Mouse (Mus musculus) hindbrain, embryonic 12.5 days (tissue): ENCODE measurements around the gene Rbm20. TPM values are rescaled to one million over a fixed set of nuclear protein-coding genes. Genes with fewer than 3 reads are reported as not detected.
A peak's percentile ranks its signal among the peaks of the same experiment; 100 is the strongest.

Experiments
- ATAC-seq: fragments of 200-750 bp; cut with Nextera tagmentation; 2 replicates; pipeline ENCODE4 v1.8.0; 2017; ENCODE audit warnings: moderate TSS enrichment; ENCODE audit not compliant: low FRiP score
- H3K27ac ChIP-seq: fragments of 300-500 bp; sonication (generic); 2 replicates; pipeline ENCODE4 v1.5.1; 2016; ENCODE audit warnings: mild to moderate bottlenecking
- H3K27me3 ChIP-seq: fragments of 300-500 bp; sonication (generic); 2 replicates; pipeline ENCODE4 v1.6.1; 2016; ENCODE audit warnings: mild to moderate bottlenecking
- H3K36me3 ChIP-seq: fragments of 300-500 bp; sonication (generic); 2 replicates; pipeline ENCODE4 v1.6.1; 2016; ENCODE audit warnings: mild to moderate bottlenecking
- H3K4me1 ChIP-seq: fragments of 300-500 bp; sonication (generic); 2 replicates; pipeline ENCODE4 v1.6.1; 2016
- H3K4me2 ChIP-seq: fragments of 300-500 bp; sonication (generic); replicated peaks from 2 replicates; pipeline ENCODE4 v1.6.1; 2016; ENCODE audit warnings: mild to moderate bottlenecking
- H3K4me3 ChIP-seq: fragments of 300-500 bp; sonication (generic); 2 replicates; pipeline ENCODE4 v1.5.1; 2016; ENCODE audit warnings: mild to moderate bottlenecking
- H3K9ac ChIP-seq: fragments of 300-500 bp; sonication (generic); 2 replicates; pipeline ENCODE4 v1.6.1; 2016; ENCODE audit warnings: mild to moderate bottlenecking, moderate library complexity
- H3K9me3 ChIP-seq: fragments of 300-500 bp; sonication (generic); replicated peaks from 2 replicates; pipeline ENCODE4 v1.6.1; 2016; ENCODE audit warnings: mild to moderate bottlenecking
- WGBS: fragments of 180-500 bp; shearing (Covaris S2); methylation state at CpG from one replicate; pipeline ENCODE4 v1.1.7; 2016; 5-methylcytosine and 5-hydroxymethylcytosine counted together
- polyA plus RNA-seq: library from polyadenylated mRNA; unstranded; fragments of >200 nt; fragmentation: Nextera tagmentation; extraction: Ambion mirVana; gene quantifications from 2 replicates; pipeline ENCODE4 v1.2.1, GENCODE M21; 2016

Rbm20 gene
- polyA plus RNA-seq, 1 experiment from 2014 or later, result 1.5 TPM

DNA sequence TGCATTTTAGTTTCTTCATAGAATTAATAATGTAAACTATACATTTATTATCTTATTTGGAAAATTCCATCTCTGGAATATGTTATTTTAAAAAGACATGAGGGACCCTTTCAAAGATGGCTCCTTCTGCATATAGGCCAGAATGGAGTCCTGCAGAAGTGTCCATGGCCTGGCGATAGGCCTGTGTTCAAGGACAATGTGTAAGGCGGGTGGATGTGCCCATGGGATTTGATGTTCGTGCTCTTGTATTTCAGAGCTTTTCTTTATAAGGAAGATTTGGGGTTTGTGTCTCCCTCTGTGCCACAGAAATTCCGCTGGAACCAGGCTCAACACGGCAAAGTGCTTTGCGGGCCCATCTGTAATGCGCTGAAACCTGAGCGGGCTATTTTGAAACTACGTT is 2.1 kb downstream of the Rbm20 start:
- no peak overlapping the region for H3K4me2 ChIP-seq
- peaks cover 44% of the 10 kb centered on the region for H3K27me3 ChIP-seq
- H3K9ac ChIP-seq, result no peak overlapping the region
- H3K4me3 ChIP-seq, result no peak overlapping the region
- peaks cover 18% of the 10 kb centered on the region for H3K4me1 ChIP-seq
- no peaks in the 10 kb centered on the region for H3K36me3 ChIP-seq
- no peak for ATAC-seq
- H3K27ac ChIP-seq, result no peak overlapping the region
- no peaks in the 10 kb centered on the region for H3K9me3 ChIP-seq
- WGBS, result 94% methylated on average over 9 of the region's 9 CpGs

DNA sequence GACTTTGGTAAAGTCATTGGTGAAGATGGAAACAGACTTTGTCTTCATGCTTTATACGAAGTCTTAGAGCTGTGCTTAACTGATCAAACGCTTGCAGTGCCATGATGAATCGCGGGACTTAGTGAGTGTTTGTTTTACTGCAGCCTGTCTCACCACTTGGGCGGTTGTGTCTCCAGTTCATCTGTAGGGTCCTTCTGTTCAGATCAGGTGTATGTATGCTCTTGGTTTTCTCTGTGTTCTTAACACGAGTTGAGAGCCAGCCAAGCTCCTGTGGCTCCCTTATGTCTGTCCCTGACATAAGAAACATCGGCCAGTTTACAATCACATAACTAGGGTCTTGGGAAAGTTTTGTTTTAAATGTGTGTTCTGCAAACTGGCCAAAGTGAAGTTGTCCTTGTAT is 2.9 kb downstream of the Rbm20 start:
- peaks cover 36% of the 10 kb centered on the region for H3K27me3 ChIP-seq
- H3K27ac ChIP-seq, result no peak overlapping the region
- H3K4me2 ChIP-seq, result no peak overlapping the region
- H3K4me3 ChIP-seq, result no peak overlapping the region
- 88% methylated on average over 7 of the region's 7 CpGs for WGBS
- H3K9ac ChIP-seq, result no peak overlapping the region
- H3K9me3 ChIP-seq, result no peaks in the 10 kb centered on the region
- peaks cover 18% of the 10 kb centered on the region for H3K4me1 ChIP-seq
- ATAC-seq, result no peak
- H3K36me3 ChIP-seq, result no peaks in the 10 kb centered on the region

DNA sequence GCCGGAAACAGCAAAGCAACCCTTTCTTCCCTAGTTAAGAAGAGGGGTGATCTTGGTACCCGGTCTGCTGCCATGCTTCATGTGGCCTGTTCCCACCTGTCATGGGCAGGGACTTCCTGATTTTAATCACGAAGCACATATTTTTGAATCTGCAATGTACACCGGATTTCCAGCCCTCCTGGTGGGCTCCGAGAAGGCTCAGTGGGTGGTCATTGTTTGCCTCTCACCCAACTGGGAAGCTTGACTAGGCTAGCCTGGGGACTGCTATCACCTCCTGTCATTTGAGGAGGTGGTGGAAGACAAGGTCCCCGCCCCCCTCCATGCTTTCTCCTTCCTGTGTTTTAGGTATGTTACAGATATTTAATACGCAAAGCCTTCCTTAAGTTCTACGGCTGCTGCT is 5.3 kb downstream of the Rbm20 start:
- no peak overlapping the region for H3K9ac ChIP-seq
- no peak overlapping the region for H3K4me3 ChIP-seq
- 44% methylated on average over 8 of the region's 8 CpGs for WGBS
- H3K27me3 ChIP-seq, result peaks cover 12% of the 10 kb centered on the region
- H3K27ac ChIP-seq, result no peak overlapping the region
- H3K4me1 ChIP-seq, result peaks cover 5% of the 10 kb centered on the region; the same call in 1 of the 2 replicates
- H3K4me2 ChIP-seq, result no peak overlapping the region
- H3K9me3 ChIP-seq, result no peaks in the 10 kb centered on the region
- ATAC-seq, result no peak
- no peaks in the 10 kb centered on the region for H3K36me3 ChIP-seq

DNA sequence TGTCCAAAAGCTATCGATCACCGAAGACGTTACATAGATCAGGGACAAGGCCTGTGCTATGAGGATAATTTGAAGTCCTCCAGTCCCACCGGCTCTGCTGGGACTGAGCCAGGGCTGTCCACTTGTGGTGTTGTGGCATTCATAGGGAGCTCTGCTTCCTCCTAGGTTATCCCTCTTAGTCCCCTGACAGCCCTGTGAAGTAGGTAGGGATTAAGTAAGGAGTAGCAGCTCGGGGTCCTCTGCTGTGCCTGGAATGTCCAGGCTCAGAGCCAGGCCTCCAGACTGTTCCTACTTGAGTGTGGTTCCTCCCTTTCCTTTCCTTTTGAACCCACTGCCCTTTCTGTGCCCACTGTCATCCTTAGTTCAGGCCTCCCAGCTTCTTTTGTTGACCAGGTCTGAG is 10.5 kb downstream of the Rbm20 start:
- Histone ChIP-seq H3K36me3 (no peaks in the 10 kb centered on the region), H3K27ac (no peak overlapping the region), H3K4me2 (no peak overlapping the region), H3K4me3 (no peak overlapping the region), H3K9ac (no peak overlapping the region), H3K27me3 (no peaks in the 10 kb centered on the region), H3K4me1 (no peaks in the 10 kb centered on the region), H3K9me3 (no peaks in the 10 kb centered on the region)
- 85% methylated on average over 5 of the region's 5 CpGs for WGBS
- ATAC-seq, result no peak

DNA sequence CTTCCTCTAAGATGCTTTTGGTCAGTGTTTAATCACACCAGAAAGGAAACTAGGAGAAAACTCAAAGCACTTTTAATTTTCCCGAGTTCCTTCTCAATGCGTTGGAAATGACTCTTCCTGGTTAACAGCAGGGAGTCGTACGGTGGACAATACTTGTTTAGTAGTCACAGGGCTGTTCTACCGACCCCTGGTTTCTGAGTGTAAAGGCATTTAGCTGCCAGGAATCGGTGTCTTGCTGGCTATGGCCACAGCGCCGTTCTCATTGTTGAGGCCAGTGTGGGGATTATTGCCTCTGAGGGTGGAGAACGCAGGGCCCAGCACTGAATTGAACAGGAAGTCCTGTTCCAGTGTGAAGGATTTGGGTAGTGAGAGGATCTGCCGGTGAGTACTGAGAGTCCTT is 13.7 kb downstream of the Rbm20 start:
- Histone ChIP-seq H3K36me3 (no peaks in the 10 kb centered on the region), H3K4me1 (0 out of 2 replicates have a peak, but pooled peaks cover 2% of the 10 kb centered on the region), H3K27me3 (no peaks in the 10 kb centered on the region), H3K4me2 (no peak overlapping the region), H3K9ac (no peak overlapping the region), H3K9me3 (no peaks in the 10 kb centered on the region), H3K4me3 (no peak overlapping the region), H3K27ac (no peak overlapping the region)
- ATAC-seq, result no peak
- WGBS, result 67% methylated on average over 10 of the region's 10 CpGs

DNA sequence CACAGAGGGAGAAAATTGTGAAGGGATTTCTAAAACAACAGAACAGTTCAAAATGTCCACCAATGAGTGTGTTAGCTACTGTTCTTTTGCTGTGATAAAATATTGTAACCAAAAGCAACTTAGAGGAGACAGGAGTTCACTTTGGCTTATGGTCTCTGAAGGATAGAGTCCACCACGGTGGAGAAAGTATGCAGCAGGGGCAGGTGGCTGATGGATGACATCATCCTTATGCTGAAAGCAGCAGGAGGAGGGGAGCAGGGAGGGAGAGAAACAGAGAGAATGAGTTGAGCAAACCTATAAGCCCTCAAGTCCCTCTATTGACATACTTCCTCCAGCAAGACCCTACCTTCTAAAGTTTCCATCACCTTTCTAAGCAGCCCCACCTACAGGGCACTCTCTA is 16.9 kb downstream of the Rbm20 start:
- no peak overlapping the region for H3K27ac ChIP-seq
- ATAC-seq, result no peak

DNA sequence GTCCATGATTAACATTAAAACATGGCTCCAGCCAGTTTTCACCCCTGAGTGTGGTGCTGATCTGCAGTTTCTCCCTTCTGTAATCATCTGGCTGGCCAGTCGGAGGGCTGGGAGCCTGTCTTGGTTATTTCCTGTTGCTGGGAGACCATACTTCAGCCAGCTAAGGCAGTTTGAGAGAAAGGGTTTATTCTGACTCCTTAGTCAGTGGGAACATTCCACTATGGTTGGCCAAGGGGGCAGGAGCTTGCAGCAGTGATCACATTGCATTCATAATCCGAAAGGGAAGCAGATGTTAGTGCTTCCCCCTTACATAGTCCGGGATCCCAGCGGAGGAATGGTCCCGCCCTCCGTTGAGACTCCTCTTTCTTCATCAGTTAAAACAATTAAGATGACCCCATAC is 19.0 kb downstream of the Rbm20 start:
- Histone ChIP-seq H3K27ac (no peak overlapping the region), H3K4me2 (no peak overlapping the region), H3K27me3 (no peaks in the 10 kb centered on the region; the same call in 1 of the 2 replicates), H3K4me3 (no peak overlapping the region), H3K9ac (no peak overlapping the region), H3K4me1 (peaks cover 32% of the 10 kb centered on the region), H3K9me3 (no peaks in the 10 kb centered on the region), H3K36me3 (no peaks in the 10 kb centered on the region)
- peak; percentile 16; the same call in 1 of the 2 replicates for ATAC-seq
- WGBS, result 57% methylated on average over 6 of the region's 6 CpGs

More for the DNA sequence above, 16.9 kb downstream of the Rbm20 start:
- H3K4me2 ChIP-seq, result no peak overlapping the region
- H3K36me3 ChIP-seq, result no peaks in the 10 kb centered on the region
- H3K9ac ChIP-seq, result no peak overlapping the region
- no peaks in the 10 kb centered on the region for H3K9me3 ChIP-seq
- peaks cover 20% of the 10 kb centered on the region for H3K4me1 ChIP-seq
- WGBS, result 41% methylated on average over 1 of the region's 1 CpGs
- no peak overlapping the region for H3K4me3 ChIP-seq
- H3K27me3 ChIP-seq, result no peaks in the 10 kb centered on the region; the same call in 1 of the 2 replicates

DNA sequence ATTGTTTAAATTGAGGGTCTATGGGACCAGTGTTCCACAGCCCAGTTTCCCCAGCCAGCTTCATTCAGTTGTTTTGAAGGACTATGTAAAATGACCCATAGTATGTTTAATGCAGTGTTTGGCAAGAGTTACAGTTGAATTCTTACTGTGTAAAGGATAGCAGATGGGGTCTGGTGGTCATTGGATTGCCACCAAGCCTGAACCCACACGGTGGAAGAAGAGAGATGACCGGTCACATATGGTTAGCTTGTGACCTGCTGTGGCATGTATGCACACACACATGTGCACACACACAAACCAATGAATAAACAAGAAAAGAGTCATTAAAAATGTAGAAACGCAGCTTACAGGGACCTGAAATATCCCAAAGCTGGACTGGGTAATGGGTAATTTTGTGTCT is 19.5 kb downstream of the Rbm20 start:
- no peak overlapping the region for H3K27ac ChIP-seq
- H3K9me3 ChIP-seq, result no peaks in the 10 kb centered on the region
- no peaks in the 10 kb centered on the region for H3K36me3 ChIP-seq
- peaks cover 32% of the 10 kb centered on the region for H3K4me1 ChIP-seq
- whole genome bisulfite sequencing, result 81% methylated on average over 3 of the region's 3 CpGs
- ATAC-seq, result no peak
- H3K4me2 ChIP-seq, result no peak overlapping the region
- H3K27me3 ChIP-seq, result no peaks in the 10 kb centered on the region; the same call in 1 of the 2 replicates
- no peak overlapping the region for H3K9ac ChIP-seq
- H3K4me3 ChIP-seq, result no peak overlapping the region

DNA sequence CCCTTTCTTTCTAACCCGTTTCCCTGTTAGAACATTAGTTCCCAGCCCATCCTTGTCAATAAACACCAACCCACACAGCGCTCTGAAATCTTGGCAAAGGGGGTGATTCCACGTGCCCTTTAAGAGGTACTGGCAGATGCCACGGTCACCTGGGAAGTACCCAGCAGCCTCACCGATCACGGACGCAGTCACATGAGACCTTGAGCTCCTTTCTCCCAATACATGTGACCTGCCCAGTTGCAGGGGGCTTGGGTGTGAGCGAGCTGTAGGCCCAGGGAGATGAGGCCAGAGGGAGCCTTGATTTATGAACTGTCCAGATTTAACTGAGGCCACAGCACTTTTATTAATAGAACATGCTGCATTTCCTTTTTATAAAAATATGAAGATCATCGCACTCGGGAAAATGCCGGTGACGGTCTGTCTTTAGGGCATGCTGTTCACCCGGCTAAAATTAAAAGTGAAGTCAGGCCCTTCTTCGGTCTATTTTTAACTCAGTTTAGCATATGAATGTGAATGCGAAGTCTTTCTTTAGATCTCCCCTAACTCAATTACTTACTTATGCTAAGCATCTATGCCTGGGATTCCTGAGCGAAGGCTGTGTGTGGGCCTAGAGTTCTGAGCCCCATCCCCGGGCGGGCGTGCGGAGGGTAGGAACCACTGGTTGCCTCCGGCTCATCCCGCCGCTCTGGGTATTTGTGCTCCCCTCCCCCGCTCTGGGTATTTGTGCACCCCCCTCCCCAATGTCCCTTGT is 20.4 kb downstream of the Rbm20 start:
- H3K4me2 ChIP-seq, result 0 out of 2 replicates have a peak overlapping the region, but pooled peaks have one; percentile 15
- peaks cover 32% of the 10 kb centered on the region for H3K4me1 ChIP-seq
- H3K36me3 ChIP-seq, result no peaks in the 10 kb centered on the region
- ATAC-seq, result peak; percentile 68; the same call in 1 of the 2 replicates
- WGBS, result 27% methylated on average over 24 of the region's 24 CpGs
- no peak overlapping the region for H3K4me3 ChIP-seq
- H3K9me3 ChIP-seq, result no peaks in the 10 kb centered on the region
- H3K9ac ChIP-seq, result no peak overlapping the region
- no peaks in the 10 kb centered on the region; the same call in 1 of the 2 replicates for H3K27me3 ChIP-seq
- no peak overlapping the region for H3K27ac ChIP-seq

DNA sequence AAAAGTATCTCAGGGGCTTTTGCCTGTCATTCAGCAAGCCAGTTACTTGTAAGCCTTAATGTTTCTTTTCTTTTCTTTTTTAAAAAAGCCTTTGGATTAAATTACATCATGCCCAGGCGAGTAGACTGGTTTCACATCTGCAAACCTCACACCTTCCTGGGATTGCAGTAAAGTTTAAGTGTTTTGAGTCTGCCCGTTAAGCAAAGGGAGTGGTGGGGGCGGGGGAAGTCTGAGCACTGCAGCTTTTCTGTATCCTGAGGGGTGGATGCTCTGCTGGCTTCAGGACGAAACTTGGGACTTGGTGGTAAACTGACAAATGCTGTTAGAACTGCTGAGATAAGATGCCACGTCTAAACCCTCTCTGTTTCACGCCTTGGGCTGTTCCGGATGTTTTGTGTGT is 22.6 kb downstream of the Rbm20 start:
- Histone ChIP-seq H3K9ac (no peak overlapping the region), H3K9me3 (no peaks in the 10 kb centered on the region), H3K4me2 (no peak overlapping the region), H3K4me3 (no peak overlapping the region), H3K27ac (no peak overlapping the region), H3K36me3 (no peaks in the 10 kb centered on the region), H3K4me1 (peaks cover 34% of the 10 kb centered on the region), H3K27me3 (no peaks in the 10 kb centered on the region; the same call in 1 of the 2 replicates)
- WGBS, result 26% methylated on average over 7 of the region's 7 CpGs
- ATAC-seq, result no peak

DNA sequence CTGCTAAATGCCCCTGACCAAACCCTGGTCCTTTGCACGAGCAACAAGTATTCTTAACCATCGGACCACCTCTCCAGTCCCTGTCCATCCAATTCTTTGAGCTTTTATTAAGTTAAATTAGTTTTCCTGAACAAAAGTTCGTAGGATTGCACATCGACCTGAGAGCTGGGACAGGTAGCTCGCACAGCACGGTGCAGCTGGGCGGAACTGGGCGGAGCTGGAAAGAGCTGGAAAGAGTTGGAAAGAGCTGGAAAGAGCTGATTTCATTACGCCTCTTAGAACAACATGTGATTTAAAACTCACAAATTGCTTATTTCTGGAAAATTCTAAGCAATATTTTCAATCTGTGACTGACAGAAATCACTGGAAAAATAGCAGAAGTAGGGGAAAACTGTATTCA is 24.3 kb downstream of the Rbm20 start:
- Histone ChIP-seq H3K36me3 (no peaks in the 10 kb centered on the region), H3K4me2 (no peak overlapping the region), H3K27me3 (no peaks in the 10 kb centered on the region; the same call in 1 of the 2 replicates), H3K9ac (no peak overlapping the region), H3K9me3 (no peaks in the 10 kb centered on the region), H3K4me1 (peaks cover 36% of the 10 kb centered on the region), H3K4me3 (no peak overlapping the region), H3K27ac (no peak overlapping the region)
- 92% methylated on average over 9 of the region's 9 CpGs for WGBS
- no peak for ATAC-seq

DNA sequence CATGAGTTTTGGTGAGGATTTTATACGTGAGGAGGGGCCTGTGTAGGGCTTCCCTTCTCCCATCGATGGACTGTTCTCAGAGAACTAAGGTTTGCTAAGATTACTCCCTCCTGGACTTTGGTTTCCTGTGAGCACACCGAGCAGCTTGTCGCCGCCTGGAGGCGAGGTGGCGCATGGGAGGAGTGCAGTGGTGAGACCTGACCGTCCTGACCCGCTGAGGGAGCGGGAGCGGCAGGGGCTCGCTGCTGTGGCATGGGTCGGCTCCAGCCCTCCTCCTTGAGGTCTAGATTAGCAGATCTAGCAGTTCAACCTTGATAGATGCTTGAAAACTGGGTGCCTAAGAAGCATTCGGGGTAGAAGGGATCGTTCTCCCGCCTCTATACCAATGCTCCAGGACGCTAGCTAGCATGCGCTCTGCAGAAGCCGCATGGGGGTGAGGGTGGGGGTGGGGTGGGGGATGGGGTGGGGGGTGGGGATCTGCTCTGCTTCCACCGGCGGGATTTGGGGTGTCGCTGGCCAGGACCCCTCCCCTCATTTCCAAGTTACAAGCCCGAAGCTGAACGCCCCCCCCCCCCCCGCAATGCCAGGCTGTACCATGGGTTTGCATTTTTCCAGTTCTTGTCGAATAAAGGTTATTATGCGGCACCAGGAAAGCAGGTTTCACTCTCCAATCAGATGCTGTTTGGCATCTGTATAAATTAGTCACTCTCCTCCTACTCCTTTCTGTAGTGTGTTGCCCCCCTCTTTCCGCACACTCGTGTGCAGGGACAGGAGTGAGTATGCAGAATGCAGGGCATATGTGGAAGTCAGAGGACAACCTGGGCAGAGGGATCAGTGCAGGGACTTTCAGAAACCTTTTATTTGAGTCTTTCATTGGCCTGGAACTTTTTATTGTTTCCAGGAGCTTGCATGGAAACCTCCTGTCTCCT is 28.1 kb downstream of the Rbm20 start:
- Histone ChIP-seq H3K4me3 (peak overlapping the region; percentile 38), H3K4me1 (peaks cover 7% of the 10 kb centered on the region), H3K27ac (no peak overlapping the region), H3K4me2 (peak overlapping the region; percentile 70), H3K9me3 (peaks cover 4% of the 10 kb centered on the region; the same call in 1 of the 2 replicates), H3K27me3 (no peaks in the 10 kb centered on the region), H3K9ac (peak overlapping the region; percentile 61), H3K36me3 (no peaks in the 10 kb centered on the region)
- peak; percentile 73 for ATAC-seq
- 3% methylated on average over 29 of the region's 29 CpGs for WGBS
